Mouse (Mus musculus): ENCODE measurements around the gene Atp13a1.

DNA sequence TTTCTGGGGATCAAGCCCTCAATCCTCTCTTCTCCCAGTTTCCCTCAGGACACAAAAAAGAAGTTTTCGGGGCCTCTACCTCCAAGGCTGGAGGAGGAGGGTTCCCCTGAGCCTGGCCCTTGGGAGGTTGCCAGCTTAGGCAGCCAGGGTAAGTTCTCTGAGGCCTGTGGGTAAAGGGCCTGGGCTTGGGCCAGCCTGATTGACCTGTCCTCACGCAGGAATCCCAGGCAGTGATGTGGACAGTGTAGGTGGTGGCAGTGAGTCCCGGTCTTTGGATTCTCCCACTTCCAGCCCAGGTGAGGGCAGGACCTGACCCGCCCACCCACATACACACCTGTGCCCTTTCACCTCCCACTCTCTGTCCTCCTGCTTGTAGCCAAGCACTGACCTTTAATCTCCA, 24.4 kb downstream of the Atp13a1 start:
- TF ChIP-seq POLR2A (IDR thresholded peaks at IDR 0.05; ENCODE audit: borderline replicate concordance, low read depth, low read length) (no peak), CTCF (IDR thresholded peaks at IDR 0.05; ENCODE audit: low read depth, low read length) (no peak)
